Mouse (Mus musculus): ENCODE measurements around the gene Tmem131l.

GRCm38 (mm10) chr3:84060946-84061345 is 21.0 kb upstream of the Tmem131l start:
- TF ChIP-seq POLR2A (IDR thresholded peaks at IDR 0.05; ENCODE audit: borderline replicate concordance, low read depth, low read length): no peak
- TF ChIP-seq CTCF (IDR thresholded peaks at IDR 0.05; ENCODE audit: low read depth, low read length): no peak
